Mouse (Mus musculus) layer of hippocampus, adult 9-11 months (tissue): ENCODE results near the gene Ubac2.
"Not testable (repeated sequence)": the region's sequence is repeated elsewhere in the genome, so short reads cannot be mapped to it uniquely, and the experiment has no call there.

Source experiments
- DNase-seq: peaks from one replicate; pipeline ENCODE4 v3.0.0; 2022

Ubac2 gene

DNA sequence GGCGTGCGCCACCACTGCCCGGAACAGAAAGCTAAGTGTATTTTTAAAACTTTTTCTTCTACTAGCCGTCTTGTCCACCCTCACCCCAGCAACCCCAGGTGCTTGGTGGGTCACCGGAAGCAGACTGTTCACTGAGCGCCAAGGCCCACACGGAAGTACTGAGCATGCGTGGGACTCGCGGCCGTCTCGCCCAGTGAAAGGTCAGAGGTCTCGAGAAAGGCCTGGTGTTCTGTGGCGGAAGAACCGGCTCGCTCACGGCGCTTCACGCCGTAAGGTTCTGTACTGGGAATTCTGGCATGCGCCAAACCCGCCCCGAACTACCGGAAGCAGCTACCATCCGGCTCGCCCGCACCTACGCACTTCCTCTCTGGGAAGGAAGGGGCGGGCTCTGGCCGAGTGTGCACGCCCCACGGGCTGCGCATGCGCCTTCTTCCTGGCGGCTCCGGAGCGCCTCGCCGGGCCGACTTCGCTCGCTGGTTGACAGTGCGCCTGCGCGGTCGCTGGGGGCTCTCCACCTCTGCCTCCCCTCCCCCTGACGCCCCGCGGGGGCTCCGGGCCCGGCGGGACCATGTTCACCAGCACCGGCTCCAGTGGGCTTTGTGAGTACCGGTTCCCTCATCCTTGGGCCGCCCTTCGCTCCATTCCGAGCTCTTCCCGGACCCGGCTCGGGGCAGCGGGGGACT is at the start of gene Ubac2:
Gene Ubac2, plus strand, starts transcription at position 445 of the 683 bp plus-strand sequence.
- DNase-seq: peak; percentile 99

DNA sequence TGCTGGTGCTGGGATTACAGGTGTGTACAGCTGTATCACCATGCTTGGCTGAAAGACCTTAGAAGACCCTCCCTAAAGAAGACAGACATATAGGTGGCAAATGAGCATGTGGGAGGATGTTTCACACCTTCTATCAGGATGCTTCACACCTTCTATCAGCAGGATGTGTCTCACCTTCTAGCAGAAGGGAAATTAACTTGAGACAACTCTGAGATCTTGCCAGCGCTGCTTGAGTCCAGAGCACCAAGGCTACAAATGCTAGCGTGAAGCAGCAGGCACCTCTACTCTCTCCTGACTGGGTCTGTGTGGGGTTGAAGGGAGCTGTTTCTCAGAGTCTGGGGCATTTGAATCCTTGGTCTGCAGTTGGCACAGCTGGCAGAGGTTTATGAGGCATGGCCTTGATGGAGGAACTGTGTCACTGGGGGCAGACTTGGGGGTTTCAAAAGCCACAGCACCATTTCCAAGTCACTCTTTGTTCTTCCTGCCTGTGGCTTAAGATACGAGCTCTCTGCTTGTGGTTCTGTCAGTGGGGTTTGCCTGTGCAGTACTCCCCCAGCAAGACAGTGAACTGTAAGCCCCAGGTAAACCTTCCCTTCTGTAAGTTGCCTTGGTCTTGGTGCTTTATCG is 48.5 kb upstream of the Ubac2 start:
- DNase-seq: no peak

DNA sequence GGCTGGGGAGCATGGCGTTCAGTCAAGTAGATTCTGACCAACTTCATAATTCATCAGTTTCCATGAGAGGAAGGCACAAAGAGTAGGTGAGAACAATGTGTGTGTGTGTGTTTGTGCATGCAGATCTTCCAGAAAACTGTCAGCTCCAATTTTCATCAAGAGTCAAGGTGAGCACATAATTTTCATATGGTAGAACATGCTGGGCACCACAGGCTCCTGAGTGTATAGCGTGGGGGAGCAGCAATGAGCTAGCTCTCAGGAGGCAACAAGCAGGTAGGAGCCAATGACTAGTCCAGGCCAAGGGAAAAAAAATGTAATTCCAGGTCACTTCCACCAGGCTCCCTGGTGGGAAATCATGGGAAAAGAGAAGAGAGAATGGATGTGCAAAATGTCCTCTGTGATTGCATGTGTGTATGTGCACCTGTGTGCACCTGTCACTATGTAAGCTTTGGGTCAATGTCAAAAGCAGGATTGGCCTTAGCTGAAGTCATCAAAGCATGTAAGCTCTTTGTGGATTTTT is 45.4 kb upstream of the Ubac2 start:
- no peak for DNase-seq

DNA sequence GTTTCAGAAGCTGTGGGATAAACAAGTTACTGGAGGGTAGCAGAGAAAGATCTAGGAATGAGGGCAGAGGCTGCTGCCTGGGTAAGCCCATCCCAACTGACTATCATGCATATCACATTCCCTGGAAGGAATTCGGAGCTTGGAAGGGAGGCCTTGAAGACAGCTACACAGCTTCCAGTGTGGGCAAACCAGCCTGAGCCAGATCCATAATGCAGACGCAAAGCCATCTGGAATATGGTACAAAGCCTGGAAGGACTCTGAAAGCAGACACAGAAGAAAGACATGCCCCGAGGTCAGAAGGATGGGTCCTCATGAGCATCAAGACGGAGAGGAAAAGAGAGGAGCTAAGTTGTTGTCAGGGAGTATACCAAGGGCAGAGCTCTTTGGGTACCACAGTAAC is 40.3 kb upstream of the Ubac2 start:
- DNase-seq: no peak

DNA sequence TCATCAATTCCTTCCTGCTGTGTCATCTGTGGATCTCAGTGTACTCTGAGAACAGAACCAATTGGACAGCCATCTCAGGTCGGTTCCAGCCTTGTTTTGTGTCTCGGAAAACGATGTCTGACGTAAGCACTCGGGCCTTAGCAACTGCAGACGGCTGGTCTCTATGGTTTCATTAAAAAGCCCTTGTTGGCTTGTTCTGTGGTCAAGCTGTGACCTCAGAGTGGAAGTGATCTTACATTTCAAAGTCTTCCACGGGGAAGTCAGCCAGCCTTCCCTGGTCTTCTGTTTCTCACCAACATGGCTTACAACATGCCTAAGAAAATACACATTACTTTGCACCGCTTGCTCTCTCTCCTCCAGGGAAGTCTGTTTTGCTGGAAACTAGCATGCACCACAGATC is 38.2 kb upstream of the Ubac2 start:
- DNase-seq: no peak

DNA sequence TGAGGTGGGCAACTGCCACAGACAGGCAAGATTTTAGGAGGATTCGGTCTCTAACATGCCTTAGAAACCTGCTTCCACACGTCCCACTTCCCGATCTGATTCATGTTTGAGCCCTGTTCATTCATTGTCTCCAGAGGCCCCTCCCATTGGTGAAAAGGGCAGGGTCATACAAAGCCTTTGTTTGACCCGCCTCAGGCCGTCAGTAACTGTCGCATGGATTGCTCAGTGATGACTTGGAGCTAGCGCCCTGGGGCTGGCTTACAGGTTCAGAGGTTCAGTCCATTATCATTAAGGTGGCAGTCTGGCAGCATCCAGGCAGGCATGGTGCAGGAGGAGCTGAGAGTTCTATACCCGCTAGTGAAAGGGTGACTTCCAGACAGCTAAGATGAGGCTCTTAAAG is 33.9 kb upstream of the Ubac2 start:
- DNase-seq: no peak

DNA sequence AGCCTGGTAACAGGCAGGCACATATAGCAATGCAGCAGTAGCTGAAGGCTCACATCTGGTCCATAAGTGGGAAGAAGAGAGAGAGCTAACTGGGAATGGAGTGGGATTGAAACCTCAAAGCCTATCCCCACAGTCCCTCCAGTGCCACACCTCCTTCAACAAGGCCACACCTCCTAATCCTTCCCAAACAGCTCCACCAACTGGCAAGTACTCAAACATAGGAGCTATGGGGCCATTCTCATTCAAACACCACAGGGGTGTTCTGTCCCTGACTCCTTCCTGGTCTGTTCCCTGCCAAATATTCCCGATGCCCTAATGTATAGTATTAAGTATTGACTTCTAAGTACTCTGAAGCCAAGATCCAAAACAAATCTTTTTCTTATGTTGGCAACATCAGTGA is 27.2 kb upstream of the Ubac2 start:
- no peak for DNase-seq

DNA sequence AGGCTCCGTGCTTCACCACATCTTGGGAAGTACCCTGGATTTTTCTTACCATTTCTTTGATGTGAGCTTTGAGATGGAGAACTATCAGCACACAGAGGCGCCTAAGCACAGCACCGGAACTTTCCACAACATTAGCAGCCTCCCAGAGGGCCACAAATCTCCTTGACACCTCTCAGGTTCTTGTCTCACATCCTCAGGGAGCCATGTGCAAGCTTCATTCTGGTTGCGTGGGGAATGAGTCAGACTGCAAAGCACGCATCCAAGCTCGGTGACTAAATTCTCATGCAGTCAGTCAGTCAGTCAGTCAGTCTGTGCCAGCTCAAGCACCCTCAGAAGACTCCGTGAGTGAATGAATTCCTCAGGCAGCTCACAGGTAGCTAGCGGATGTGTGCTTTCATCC is 25.9 kb upstream of the Ubac2 start:
- DNase-seq: no peak

DNA sequence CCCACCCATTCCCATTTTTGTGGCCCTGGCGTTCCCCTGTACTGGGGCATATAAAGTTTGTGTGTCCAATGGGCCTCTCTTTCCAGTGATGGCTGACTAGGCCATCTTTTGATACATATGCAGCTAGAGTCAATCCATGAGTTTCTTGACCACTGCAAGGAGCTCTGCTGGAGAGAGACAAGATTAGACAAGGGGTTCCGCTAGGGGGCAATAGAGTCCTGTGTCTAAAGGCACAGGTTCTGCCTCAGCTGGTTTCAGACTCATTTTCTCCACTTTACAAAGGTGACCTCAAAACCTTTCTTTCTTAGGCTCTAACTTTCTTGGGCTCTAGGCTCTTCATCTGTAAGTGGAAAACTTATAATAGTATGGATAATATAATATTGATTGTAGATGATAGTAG is 13.3 kb upstream of the Ubac2 start:
- DNase-seq: peak; percentile 41

DNA sequence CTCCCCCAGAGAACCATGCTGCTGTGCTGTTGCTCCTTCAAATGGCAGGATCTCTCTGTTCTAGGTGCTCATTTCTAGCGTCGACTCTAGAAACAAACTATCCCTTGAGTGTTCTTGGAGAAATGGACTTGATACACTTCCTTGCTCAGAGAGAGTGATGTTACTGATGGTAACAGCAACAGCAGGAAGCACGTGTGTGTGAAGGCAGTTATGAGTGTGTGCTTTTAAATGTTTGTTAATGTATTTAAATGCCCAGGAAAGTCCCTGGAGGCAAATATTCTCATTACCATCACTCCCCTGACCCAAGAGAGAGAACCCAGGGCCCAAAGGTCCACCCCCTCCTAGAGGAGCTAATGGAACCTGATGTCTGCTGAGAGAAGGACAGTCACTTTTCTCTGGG is 11.8 kb upstream of the Ubac2 start:
- DNase-seq: no peak

DNA sequence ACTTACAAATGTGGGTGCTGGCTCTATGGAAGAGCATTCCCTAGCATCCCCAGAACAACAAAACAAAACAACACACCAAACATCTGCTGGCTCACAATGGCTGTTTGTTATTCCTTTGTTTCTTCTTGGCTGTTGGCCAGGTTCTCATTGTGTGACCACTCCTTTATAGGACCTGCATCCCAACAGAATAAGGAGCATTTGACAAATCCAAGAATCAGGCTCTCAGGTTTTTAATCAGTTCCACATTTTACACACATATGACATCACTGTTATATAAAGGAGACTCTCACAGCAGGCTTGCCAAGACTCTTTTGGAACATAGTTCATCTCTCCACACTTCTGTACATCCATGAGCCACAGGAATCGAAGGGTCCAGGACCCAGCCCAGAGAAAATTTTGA is 9.3 kb upstream of the Ubac2 start:
- DNase-seq: peak; percentile 35

DNA sequence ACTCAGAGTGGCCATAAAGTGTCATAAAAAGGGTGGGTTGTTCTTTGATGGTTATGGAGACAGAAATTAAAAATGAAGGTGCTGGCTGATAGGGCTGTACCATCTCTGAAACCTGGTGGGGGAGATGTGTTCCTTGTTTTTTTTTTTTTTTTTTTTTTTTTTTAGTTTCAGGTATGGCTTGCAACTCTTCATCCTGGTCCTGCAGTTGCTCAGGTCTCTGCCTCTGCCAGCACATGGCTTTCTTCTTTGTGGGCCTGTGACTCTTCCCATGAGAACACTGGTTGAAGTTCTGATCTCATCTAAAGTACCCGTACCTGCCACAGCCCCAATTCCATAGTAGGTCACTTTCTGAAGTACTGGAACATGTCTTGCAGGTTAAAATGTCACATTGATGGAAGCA is 5.7 kb upstream of the Ubac2 start:
- no peak for DNase-seq

DNA sequence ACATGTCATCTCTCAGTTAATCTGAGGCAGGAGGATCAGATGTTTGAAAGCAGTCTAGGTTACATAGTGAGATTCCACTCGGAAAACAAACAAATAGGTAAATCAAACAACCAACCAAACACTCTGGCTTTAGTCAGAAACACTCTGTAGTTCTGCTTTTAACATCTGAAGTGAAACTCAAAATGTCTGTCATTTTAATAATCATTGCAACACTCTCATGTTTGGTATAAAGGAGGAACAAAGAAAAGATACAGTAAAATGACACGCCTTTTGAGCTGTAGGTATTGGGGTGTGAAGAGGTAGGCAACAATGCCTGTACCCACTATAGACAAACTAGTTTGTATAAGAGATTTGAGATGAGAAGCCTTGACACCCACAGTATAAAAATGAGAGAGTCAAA is 5.2 kb upstream of the Ubac2 start:
- no peak for DNase-seq

DNA sequence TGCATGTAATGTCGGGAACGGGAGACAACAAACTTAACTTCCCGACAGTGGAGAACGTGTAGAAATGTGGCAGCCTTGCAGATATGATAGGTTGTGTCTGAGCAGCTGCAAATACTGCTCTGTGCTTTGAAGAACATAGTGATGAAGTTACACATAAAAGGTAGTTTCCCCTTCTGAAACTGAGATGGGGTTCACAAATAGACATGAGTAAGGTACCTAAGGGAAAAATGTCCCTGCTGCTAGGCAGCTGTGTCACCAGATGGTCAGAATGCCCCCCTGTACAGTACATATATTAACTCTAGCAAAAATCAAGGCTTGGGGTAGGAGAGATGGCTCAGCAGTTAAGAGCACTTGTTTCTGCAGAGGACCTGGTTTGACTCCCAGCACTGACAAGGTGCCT is 4.8 kb upstream of the Ubac2 start:
- DNase-seq: no peak

DNA sequence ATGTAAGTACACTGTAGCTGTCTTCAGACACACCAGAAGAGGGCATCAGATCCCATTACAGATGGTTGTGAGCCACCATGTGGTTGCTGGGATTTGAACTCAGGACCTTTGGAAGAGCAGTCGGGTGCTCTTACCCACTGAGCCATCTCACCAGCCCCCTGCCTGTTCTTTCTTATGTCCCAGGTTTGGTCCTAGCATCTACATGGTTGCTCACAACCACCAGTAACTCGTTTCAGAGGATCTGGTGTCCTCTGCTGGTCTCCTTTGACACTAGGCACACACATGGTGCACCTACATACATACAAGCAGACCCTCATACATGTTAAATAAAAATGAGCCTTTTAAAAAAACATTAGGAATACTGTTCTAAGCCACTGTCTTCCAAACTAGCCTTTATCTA is 2.2 kb upstream of the Ubac2 start:
- not testable (repeated sequence) for DNase-seq

DNA sequence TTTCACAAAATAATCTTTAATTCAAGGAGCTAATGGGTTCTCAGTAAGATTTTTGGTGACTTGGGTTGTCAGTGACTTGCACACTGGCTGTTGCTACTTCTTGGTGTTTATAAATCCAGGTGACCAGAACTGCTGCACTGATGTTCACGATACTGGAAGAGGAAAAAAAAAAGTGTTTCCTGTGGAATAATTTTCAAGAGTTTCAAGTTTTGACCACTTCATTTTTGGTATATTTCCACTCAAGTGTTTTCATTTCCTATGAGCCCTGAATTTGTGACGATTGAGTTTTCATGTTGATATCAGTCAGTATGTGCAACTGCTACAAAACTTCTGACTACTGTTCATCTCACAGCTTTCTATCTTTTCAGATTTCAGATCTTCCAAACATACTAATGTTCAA is 1.6 kb upstream of the Ubac2 start:
- no peak for DNase-seq

DNA sequence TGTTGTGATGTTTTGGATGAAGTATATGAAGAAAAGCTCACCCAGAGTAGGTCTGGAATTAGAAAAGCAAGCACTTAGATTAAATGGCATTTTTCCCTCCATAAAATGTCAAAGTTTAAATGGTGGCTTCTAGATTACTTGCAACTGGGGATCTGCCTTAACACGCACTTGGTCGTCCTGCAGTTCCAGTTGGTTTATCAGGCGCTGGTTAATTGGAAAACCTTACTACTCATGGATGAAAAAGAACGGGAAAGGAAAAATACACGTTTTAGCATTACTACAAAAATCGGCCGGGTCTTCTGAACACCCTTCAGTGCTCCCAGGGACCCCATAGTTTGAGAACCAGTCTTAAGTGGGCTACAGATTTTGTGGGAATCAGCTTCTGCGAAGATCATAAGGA is 780 bp upstream of the Ubac2 start:
- DNase-seq: no peak

DNA sequence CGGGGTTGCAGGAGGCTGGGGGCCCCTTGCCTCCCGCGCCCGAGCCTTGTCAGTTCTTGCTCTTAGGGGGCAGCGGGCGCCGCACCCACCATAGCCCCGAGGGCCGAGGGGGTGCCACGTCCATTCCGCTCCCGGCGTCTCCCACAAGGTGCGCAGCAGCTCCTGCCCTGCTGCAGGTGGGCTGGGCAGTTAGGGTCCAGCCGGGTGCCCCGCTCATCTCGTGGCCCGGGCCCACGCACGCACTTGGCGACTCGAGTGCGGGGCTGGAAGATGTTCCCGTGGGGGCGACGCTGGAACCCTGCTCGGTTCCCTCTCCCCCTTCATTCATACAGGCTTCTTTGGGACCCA is 413 bp downstream of the Ubac2 start:
- no peak for DNase-seq

DNA sequence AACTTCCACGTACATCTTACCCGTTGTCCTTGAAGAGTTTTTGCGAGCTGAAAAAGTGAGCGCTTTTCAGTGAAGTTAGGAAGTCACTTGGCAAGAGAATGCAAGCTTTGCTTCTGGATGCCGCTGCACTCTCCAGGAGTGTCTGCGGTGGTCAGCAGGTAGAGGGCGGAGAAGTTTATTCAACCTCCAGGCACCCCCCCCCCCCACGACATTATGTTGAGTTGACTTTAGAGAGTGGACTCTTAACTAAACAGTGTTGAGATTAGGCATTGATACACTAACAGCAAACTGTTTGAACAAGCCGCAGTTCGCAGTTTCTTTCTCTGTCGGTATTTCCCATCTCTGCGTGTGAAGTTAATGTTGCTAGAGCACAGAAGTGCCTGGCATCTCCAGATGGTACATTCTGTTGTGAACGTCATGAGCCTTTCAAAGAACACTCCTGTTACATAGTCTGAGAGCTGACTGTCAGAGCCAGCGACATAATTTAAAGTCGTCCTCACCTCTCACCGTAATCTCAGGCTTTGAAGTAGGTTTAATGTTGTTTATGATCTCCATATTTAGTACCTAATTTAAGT is 933 bp downstream of the Ubac2 start:
- DNase-seq: peak; percentile 63

DNA sequence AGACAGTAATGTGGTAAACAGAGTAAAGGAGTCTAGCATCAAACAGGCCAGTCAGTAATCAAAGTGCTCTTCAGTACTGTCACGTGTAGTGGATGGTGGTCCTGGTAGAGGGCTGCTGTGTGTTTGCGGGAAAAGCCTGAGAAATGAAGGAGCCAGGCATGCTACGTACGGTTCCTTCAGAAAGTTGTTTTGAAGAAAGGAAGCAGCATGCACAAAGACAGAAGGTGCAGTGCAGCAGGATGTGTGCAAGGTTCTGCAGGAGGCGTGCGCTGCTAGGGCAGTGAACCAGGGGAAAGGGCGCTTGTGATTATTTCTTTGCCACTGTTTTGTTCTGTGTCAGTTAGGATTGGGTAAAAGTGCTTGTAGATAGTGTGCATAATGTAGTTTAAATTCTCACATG is 2.8 kb downstream of the Ubac2 start:
- no peak for DNase-seq

DNA sequence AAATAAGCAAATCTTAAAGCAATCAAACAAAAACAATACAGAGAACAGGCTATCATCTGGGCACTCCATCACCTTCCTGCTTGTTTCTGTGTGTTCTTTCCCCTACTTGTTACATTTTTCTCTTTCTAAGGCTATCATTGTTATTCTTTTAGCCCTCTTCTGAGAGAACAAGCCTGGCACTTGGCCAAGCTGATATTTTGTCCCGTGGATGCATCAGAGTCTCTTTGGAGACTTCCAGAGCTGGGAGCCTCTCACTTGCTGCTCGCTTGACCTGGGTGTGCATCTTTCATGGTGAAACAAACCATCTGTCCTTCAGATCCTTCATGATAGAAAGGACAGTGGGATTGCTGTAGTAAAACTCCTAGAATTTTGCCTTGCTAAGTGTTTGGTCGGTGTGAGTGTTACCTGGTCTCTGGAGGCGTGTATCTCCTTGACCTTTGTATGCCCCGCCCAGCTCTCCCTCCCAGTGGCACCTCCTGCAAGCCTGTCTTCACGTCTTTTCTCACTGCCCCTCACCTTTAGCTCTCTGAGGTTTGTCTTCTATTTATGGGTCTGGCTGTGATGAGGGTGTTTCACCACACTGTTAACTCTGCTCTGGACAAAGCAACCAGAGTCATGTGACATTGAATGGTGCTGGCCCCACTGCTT is 5.9 kb downstream of the Ubac2 start:
- DNase-seq: no peak

DNA sequence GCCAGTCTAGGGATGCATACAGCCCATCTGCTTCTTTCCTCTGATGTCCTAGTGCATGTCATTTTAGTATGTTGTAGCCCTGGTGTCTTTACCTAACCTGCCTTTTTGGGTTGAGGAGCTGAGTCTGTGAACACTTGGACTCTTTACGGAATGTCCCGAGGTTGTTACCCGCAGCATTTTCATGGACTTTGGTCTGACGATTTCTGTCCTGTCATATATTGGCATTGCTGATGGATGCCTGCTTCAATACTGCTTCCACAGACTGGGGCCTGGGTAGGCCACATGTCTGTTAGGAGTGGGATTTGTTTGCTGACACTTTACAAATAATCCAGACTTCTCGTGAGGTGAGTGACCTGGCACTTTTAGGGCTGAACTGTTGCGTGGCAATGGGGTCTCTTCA is 15.3 kb downstream of the Ubac2 start:
- no peak for DNase-seq

DNA sequence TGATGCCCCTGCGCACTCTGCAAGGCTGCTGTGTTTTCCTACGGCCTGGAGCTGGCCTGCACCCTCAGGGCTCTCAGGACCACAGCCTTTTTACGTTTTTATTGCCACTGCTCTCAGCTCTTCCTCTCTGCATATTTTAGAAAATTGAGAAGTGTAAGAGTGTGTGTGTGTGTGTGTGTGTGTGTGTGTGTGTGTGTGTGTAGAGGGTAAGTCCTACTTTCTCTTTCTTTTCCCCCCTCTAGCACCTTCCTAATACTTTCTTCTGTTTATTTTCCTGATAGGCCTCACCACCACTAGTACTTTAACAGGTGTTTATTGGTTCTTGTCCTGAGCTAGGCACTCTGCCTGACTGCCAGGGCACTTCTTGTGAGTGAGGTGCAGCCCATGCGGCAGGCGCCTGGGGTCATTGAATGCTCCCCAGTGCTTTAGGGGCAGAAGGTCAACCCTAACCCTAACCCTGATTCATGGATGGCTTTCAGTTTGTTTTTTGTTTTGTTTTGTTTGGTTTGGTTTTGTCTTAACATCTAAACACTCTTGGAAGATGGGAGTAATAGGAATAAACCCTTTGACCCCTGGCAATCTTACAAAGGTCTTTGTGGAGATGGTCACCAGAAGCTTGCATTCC is 16.2 kb downstream of the Ubac2 start:
- no peak for DNase-seq

DNA sequence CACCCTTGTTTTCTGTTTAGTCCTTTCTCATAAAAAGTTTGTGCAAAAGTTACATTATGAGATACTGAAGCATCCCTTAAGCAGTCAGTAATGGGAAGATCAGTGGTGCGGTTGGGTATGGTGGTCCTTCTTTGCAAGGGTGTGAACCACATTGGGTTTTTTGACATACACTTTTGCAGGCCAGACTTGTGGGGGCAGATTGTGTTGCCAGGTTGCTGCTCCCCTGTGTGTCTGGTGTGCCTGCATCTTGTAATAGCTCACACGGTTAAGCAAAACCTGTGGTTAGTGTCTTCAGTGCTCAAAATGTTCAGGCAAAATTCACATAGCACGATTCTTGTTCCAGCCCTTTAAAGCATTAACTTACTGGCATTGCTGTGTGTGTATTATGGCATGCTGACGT is 16.9 kb downstream of the Ubac2 start:
- DNase-seq: no peak
